Comparison of ENCODE assay signal across 16 mouse cellular contexts in the genomic region with DNA sequence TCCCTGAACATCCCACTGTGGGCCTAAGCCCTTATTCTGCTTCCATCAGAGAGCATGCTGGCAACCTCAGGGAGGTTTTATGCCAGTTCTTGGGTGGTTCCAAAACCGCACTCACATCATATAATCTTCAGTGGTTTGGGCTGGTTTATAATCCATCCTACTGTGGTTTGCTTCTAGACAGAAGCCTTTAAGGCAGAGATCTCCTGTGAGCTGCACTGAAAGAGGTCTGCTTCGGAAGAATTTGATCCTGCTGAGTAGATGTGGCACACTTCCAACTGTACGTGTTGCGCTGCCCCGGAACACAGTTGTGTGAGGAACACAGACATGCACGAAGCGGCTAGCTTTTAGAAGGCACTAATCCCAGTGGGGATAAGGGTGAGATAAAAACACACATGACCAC.
DNase-seq lines count a peak whose midpoint lies in the region; ATAC-seq and TF ChIP-seq lines count a peak whose summit lies in the region.
"Had no signal": no experiment of that assay in that cellular context is flagged by ENCODE, and none has a peak within 500 bp of the region (broad histone marks: within the 10 kb centered on the region; RNA-seq: fewer than 3 reads in every experiment).

No protein-coding gene starts in this region.

- no peaks in the 10 kb centered on the region for H3K9me3 ChIP-seq in forebrain, postnatal 0 days (ENCODE audit: low read length)
- H3K9me3 ChIP-seq in forebrain, embryonic 15.5 days: no peaks in the 10 kb centered on the region
- H3K9me3 ChIP-seq in hindbrain, embryonic 14.5 days (ENCODE audit: control insufficient read depth, low read length): no peaks in the 10 kb centered on the region
- H3K9me3 ChIP-seq in hindbrain, embryonic 10.5 days: no peaks in the 10 kb centered on the region
- H3K9me3 ChIP-seq: G1E; kidney, embryonic 15.5 days; limb, embryonic 13.5 days; midbrain, embryonic 10.5 days had no signal

- H3K4me3 ChIP-seq in forebrain, postnatal 0 days (ENCODE audit: low read depth, low read length): no peak overlapping the region
- H3K4me3 ChIP-seq in forebrain, embryonic 15.5 days: no peak overlapping the region
- H3K4me3 ChIP-seq in hindbrain, embryonic 14.5 days (replicated peaks; ENCODE audit: low read length): no peak overlapping the region
- no peak overlapping the region for H3K4me3 ChIP-seq in hindbrain, embryonic 10.5 days
- H3K4me3 ChIP-seq: kidney, embryonic 15.5 days; limb, embryonic 13.5 days; midbrain, embryonic 10.5 days had no signal

- H3K9ac ChIP-seq in forebrain, postnatal 0 days: no peak overlapping the region
- H3K9ac ChIP-seq in forebrain, embryonic 15.5 days (replicated peaks): no peak overlapping the region
- H3K9ac ChIP-seq in hindbrain, embryonic 14.5 days: no peak overlapping the region
- H3K9ac ChIP-seq: kidney, embryonic 15.5 days; limb, embryonic 13.5 days had no signal

- no peak overlapping the region for H3K4me2 ChIP-seq in forebrain, postnatal 0 days (ENCODE audit: low read depth)
- H3K4me2 ChIP-seq in forebrain, embryonic 15.5 days (replicated peaks): no peak overlapping the region
- H3K4me2 ChIP-seq in hindbrain, embryonic 14.5 days (replicated peaks): no peak overlapping the region
- H3K4me2 ChIP-seq: kidney, embryonic 15.5 days; limb, embryonic 13.5 days had no signal

- DNase-seq in forebrain, postnatal 0 days: peak; percentile 22
- peak; percentile 26 for DNase-seq in hindbrain, embryonic 14.5 days (ENCODE audit: low spot score)
- no peak for DNase-seq in hindbrain, embryonic 10.5 days (ENCODE audit: low spot score)
- peak; percentile 22 for DNase-seq in Muller cell, postnatal 12 days (ENCODE audit: inconsistent ontology term)
- DNase-seq in fibroblast of lung, adult 2 months (ENCODE audit: low read depth): peak; percentile 78
- DNase-seq in right cerebral cortex, postnatal 25 days: no peak
- DNase-seq: adrenal gland, postnatal 14 days; cerebellum, postnatal 36 days; lung, postnatal 36 days; thymus, postnatal 4 days had no signal

- TF ChIP-seq CTCF in forebrain, postnatal 0 days (IDR thresholded peaks at IDR 0.05; ENCODE audit: low read depth): no peak

- H3K36me3 ChIP-seq in forebrain, postnatal 0 days (ENCODE audit: insufficient read depth): no peaks in the 10 kb centered on the region
- no peaks in the 10 kb centered on the region for H3K36me3 ChIP-seq in forebrain, embryonic 15.5 days
- no peaks in the 10 kb centered on the region for H3K36me3 ChIP-seq in hindbrain, embryonic 14.5 days (replicated peaks; ENCODE audit: control insufficient read depth, insufficient read depth)
- H3K36me3 ChIP-seq in hindbrain, embryonic 10.5 days: no peaks in the 10 kb centered on the region
- H3K36me3 ChIP-seq: G1E; kidney, embryonic 15.5 days; limb, embryonic 13.5 days; midbrain, embryonic 10.5 days had no signal

- no peaks in the 10 kb centered on the region for H3K4me1 ChIP-seq in forebrain, postnatal 0 days (ENCODE audit: insufficient read depth)
- H3K4me1 ChIP-seq in forebrain, embryonic 15.5 days: no peaks in the 10 kb centered on the region
- no peaks in the 10 kb centered on the region for H3K4me1 ChIP-seq in hindbrain, embryonic 14.5 days (replicated peaks; ENCODE audit: control insufficient read depth, insufficient read depth, low read length)
- H3K4me1 ChIP-seq in hindbrain, embryonic 10.5 days (replicated peaks): no peaks in the 10 kb centered on the region
- H3K4me1 ChIP-seq: kidney, embryonic 15.5 days; limb, embryonic 13.5 days; midbrain, embryonic 10.5 days had no signal

- H3K27me3 ChIP-seq in forebrain, postnatal 0 days (ENCODE audit: insufficient read depth, low read length): no peaks in the 10 kb centered on the region
- no peaks in the 10 kb centered on the region for H3K27me3 ChIP-seq in forebrain, embryonic 15.5 days
- no peaks in the 10 kb centered on the region for H3K27me3 ChIP-seq in hindbrain, embryonic 14.5 days (ENCODE audit: control insufficient read depth, insufficient read depth, low read length)
- H3K27me3 ChIP-seq in hindbrain, embryonic 10.5 days (ENCODE audit: insufficient read depth, poor library complexity, severe bottlenecking): no peaks in the 10 kb centered on the region
- H3K27me3 ChIP-seq: kidney, embryonic 15.5 days; limb, embryonic 13.5 days had no signal

- H3K27ac ChIP-seq in forebrain, postnatal 0 days (ENCODE audit: low read depth, low read length): no peak overlapping the region
- no peak overlapping the region for H3K27ac ChIP-seq in forebrain, embryonic 15.5 days (replicated peaks)
- H3K27ac ChIP-seq in hindbrain, embryonic 14.5 days: no peak overlapping the region
- H3K27ac ChIP-seq in hindbrain, embryonic 10.5 days: no peak overlapping the region
- H3K27ac ChIP-seq: kidney, embryonic 15.5 days; limb, embryonic 13.5 days; midbrain, embryonic 10.5 days; stomach, postnatal 0 days had no signal

- 66% methylated on average over 7 of the region's 7 CpGs for whole genome bisulfite sequencing in forebrain, postnatal 0 days
- WGBS in forebrain, embryonic 15.5 days: 69% methylated on average over 7 of the region's 7 CpGs
- WGBS in hindbrain, embryonic 14.5 days: 77% methylated on average over 7 of the region's 7 CpGs
- WGBS in hindbrain, embryonic 10.5 days: 94% methylated on average over 7 of the region's 7 CpGs

- no peak; the same call in 1 of the 2 replicates for ATAC-seq in forebrain, postnatal 0 days
- no peak for ATAC-seq in forebrain, embryonic 15.5 days (replicated peaks)
- ATAC-seq in hindbrain, embryonic 14.5 days (ENCODE audit: low FRiP score): no peak

Comparison
In these comparisons a context has a peak if more than half of its experiments do, and no peak if none do; other contexts are left out.
1. DNase-seq: peak in forebrain, postnatal 0 days (single experiment), hindbrain, embryonic 14.5 days (single experiment), Muller cell, postnatal 12 days (single experiment) and fibroblast of lung, adult 2 months (single experiment); none in hindbrain, embryonic 10.5 days (single experiment) and right cerebral cortex, postnatal 25 days (single experiment).